Mouse (Mus musculus): ENCODE results near the gene Plet1.

The Plet1 gene

DNA sequence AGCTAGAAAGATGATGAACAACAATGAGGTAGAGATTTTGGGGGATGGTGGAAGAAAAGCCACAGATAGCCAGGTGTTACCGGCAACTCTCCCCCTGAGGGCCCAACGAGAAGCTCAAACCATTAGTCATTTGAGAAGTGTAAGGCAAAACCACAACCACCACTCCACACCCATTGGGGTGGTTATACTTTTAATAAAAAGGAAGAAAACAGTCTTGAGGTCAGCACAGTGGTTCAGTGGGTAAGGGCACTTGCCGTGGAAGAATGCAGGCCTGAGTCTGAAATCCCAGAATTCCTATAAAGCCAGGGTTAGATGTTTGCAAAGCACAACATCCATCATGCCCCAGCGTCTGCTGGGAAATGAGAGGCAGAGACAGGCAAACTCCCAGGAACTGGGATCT is 43.0 kb downstream of the Plet1 start:
- no peak for DNase-seq

DNA sequence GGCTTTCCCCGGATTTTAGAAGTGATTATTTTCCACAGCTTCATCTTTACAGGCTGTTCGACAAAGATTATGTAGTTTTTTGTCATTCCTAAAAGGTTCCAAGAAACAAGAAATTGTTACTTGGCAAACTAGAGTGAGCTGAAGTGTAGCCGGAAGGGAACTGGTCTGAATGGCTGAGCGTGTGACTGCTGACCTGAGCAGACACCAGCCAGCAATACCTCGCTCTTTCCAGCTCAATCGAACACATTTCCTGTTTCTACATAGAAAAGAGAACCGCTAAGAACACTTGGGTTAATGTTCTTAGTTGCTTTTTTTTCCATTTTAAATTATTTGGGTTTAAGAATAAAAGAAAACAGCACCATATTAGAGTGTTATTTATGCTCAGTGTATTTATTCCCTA is 45.8 kb downstream of the Plet1 start:
- DNase-seq, result no peak

DNA sequence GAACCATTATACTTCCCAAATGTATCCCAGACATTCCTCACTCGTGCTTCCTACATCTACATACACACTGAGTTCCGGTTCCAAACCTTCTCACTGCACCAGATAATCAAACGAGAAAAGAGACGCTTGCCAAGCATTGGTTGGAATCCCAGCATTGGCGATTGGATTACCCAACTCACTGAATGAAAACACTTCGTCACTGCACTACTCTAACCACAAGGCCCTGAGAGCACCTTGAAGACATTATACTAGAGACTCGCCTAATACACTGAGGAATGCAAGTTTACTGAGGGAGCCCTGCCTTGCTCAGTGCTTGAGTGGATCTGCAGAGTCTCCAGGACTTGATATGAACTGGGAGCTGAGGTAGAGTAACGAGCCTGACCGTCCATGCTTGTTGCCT is 48.1 kb downstream of the Plet1 start:
- no peak for DNase-seq

DNA sequence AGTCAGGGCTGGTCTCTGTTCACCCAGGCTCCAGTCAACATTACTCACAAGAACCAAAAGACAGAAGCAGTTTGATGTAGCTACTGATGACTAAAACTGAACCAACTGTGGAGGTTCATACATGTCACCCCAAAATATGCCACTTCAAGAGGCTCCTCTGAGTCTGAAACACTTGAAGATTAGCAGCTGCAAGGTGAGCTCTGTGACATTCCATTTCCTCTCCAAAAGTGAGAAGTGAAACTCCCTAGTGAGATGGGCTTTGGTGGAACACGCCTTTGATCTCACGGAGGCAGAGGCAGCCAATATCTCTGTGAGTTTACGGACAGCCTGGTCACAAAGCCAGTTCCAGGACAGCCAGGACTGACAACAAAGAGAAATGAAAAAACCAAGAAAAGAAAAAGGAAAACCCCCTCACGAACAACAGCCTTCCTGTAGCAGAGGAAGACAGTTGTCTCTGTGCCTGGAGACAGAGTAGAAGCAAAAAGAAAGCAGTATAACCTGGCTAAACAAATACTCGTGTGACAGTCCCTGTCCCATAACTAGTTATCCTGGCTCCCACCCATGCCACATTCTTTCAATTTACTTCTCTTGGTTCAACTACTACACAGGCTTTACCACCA is 53.6 kb downstream of the Plet1 start:
- no peak for DNase-seq

DNA sequence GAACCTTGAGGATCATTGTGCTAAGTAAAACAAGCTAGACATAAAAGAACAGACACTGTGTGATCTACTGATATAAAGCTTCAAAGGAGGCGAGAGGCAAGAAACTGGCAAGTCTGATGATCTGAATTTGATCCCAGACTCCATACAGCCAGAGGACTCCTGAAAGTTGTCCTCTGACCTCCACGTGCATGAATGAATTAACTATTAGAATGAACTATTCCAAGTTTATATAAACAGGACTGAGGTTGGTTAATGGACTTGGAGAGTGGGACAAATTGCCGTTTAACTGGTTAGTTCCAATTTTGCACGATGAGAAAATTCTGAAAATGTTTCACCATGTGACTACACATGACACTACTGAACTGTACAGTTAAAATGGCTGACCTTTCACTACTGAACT is 54.6 kb downstream of the Plet1 start:
- DNase-seq, result no peak

DNA sequence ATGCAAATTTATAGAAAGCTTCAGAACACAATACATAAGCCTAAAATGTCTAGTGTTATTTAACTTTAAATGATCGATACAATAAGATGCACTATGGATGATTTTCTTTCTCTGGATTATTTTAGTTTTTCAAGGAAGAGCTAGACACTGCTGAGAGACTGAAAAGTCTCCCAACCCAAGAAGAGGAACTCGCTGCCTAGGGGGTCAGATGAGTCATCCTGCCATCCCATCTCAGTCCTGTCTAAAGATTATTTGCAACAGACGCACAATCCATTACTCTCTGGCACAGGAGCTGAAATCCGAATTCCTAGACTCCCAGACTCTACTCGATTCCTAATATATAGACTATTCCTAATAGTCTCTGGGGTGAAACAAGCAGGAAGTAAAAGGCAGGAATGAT is 57.9 kb downstream of the Plet1 start:
- DNase-seq, result no peak

DNA sequence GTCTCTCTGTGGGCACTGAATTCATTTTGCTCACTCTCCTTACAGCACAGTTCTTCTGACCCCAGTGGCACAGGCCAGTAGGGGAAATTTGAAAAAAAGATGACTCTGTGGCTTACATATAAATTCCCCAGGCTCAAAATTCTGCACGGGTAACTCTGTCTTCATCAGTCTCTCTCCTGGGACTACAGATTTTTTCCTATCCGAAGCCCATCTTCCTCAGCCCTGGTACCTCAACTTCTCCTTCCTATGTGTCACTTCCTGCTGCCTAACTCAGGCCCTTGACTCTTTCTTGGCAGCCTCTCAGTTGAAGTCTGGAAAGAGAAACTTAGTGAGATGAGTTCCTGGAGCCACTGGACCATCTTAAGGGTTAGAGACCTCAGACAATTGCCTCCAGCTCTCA is 59.2 kb downstream of the Plet1 start:
- DNase-seq, result no peak

DNA sequence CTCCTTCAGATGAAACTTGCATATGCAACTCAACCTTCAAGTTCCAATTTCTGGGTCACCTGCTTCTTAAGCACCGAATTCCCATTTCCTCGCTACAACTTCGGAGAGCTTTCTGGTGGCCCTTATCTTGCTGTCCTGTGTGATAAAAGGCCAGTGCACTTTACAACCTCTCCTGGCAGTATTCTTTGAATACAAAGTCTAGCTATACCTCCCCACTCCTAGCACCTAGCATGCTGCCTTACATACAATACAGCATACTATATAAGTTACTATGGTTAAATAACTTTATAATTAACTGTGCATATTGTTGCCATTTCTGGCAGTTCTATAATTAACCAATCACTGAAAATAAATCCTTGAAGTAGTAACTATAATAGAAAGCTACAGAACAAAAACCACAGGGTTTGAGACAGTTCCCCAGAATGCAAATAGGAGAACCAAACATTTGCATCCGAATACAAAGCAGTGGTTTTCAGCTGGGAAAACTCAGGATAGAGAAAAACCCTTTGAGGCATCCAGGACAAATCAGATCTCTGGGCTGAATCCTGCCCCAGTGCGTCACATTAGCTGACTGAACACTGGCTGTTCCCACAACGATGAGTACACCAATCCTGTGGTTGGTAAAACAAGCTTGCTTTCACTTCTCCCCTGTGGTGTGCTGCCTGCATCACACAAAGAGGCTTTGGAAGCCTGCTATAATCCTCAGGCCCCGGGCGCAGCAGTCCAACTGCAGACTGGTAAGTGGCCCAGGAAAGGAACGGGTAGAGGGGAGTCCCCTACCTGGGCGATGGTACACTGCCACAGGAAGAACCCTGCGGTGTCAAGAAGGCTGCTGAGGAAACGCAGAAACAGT is 60.1 kb downstream of the Plet1 start, which contains the start of gene Il18:
Il18 (plus strand) TSS at position 587 of the 853 bp plus-strand sequence.
- peak; percentile 47 for DNase-seq

DNA sequence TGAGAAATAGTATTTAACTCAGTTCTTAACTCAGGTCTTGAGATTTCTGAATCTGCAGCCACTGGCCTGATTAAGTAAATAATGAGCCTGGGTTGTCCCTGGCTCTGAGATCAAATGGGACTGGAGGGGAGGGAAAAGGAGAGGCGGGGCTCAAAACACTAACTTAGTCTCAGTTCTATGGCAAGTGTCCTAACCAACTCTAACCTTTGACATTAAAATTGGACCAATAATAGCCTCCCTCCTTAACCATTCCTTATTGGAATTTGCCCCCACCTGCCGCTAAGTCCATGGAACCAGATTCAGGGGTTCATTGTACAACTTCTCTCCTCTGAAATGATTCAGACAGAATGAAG is 60.7 kb downstream of the Plet1 start, which contains the start of gene Bco2:
Bco2 (minus strand) TSS at position 88 of the 353 bp plus-strand sequence.
- DNase-seq, result peak; percentile 7
